29 mouse cellular contexts compared by ENCODE assay signal in the genomic region with DNA sequence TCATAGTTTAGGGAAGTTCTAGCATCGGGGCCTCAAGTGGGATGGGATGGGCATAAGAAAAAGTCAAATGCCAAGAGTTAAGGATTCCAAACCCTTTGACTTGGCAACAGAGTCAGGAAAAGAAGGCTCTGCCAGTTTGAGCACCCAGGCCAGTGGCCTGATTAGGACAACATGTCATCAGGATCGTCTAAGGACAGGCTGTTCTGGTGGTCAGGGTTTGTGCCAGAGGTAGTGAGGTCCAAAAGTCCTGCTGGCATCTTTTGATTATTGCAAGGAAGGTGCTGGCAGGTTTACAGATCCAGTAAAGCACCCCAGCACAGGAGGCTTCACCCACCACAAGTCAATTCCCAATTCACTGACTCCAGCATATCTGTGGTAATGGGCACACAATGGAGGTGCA. TPM values are rescaled to one million over a fixed set of nuclear protein-coding genes. Genes with fewer than 3 reads are reported as not detected.
DNase-seq lines count a peak whose midpoint lies in the region; ATAC-seq and TF ChIP-seq lines count a peak whose summit lies in the region.
"Had no signal": no experiment of that assay in that cellular context is flagged by ENCODE, and none has a peak within 500 bp of the region (broad histone marks: within the 10 kb centered on the region; RNA-seq: fewer than 3 reads in every experiment).

No protein-coding gene starts in this region.

- DNase-seq in heart, adult 11 months = peak; percentile 39
- no peak for DNase-seq in heart, postnatal 14 days
- peak; percentile 42 for DNase-seq in kidney, adult 2 months
- DNase-seq in kidney, adult 9 months = peak; percentile 36
- peak; percentile 96 for DNase-seq in liver, adult 2 months (ENCODE audit: extremely low read depth, low read depth, low spot score)
- no peak for DNase-seq in liver, postnatal 0 days
- DNase-seq: adrenal gland, adult 8-10 months; adrenal gland, postnatal 14 days; adrenal gland, postnatal 36 days; B cell, adult 2 months; cerebellum, adult 11-12 months; cerebellum, adult 2 months; cerebellum, adult 9-10 months; cerebellum, postnatal 10 days; cerebellum, postnatal 25 days had no signal

- no peak overlapping the region for H3K27ac ChIP-seq in kidney, adult 2 months (ENCODE audit: insufficient read depth, low read depth, low read length)
- H3K27ac ChIP-seq in kidney, embryonic 14.5 days (ENCODE audit: low read depth, low read length) = no peak overlapping the region
- H3K27ac ChIP-seq in kidney, embryonic 16.5 days (ENCODE audit: low read length) = no peak overlapping the region
- peak overlapping the region; percentile 84 for H3K27ac ChIP-seq in liver, adult 2 months (replicated peaks; ENCODE audit: insufficient read depth, low read depth, low read length)
- H3K27ac ChIP-seq in liver, postnatal 0 days (ENCODE audit: low read depth) = no peak overlapping the region
- H3K27ac ChIP-seq: embryonic facial prominence, embryonic 10.5 days; embryonic facial prominence, embryonic 12.5 days; forebrain, embryonic 13.5 days had no signal

- 62% methylated on average over 2 of the region's 2 CpGs for WGBS in kidney, adult 2 months
- 91% methylated on average over 2 of the region's 2 CpGs for WGBS in kidney, embryonic 14.5 days
- 89% methylated on average over 2 of the region's 2 CpGs for WGBS in kidney, embryonic 16.5 days
- WGBS in liver, adult 2 months = 22% methylated on average over 2 of the region's 2 CpGs
- 79% methylated on average over 2 of the region's 2 CpGs for WGBS in liver, postnatal 0 days (ENCODE audit: insufficient replicate concordance)

- intact Hi-C loops in heart, postnatal 14 days (cut with DNase I) = no loop called here

- no peaks in the 10 kb centered on the region for H3K36me3 ChIP-seq in kidney, adult 2 months (ENCODE audit: control insufficient read depth, insufficient read depth, low read length)
- H3K36me3 ChIP-seq in kidney, embryonic 14.5 days (ENCODE audit: control insufficient read depth, insufficient read depth, low read length) = no peaks in the 10 kb centered on the region
- no peaks in the 10 kb centered on the region for H3K36me3 ChIP-seq in kidney, embryonic 16.5 days (ENCODE audit: insufficient read depth, low read length)
- no peaks in the 10 kb centered on the region for H3K36me3 ChIP-seq in liver, adult 2 months (ENCODE audit: control insufficient read depth, insufficient read depth, low read length)
- no peaks in the 10 kb centered on the region for H3K36me3 ChIP-seq in liver, postnatal 0 days (replicated peaks; ENCODE audit: insufficient read depth, low read length)
- H3K36me3 ChIP-seq: embryonic facial prominence, embryonic 10.5 days; embryonic facial prominence, embryonic 12.5 days; G1E had no signal

- H3K27me3 ChIP-seq in kidney, adult 2 months (replicated peaks; ENCODE audit: control insufficient read depth, insufficient read depth, low read length) = no peaks in the 10 kb centered on the region
- no peaks in the 10 kb centered on the region for H3K27me3 ChIP-seq in kidney, embryonic 14.5 days (ENCODE audit: control insufficient read depth, insufficient read depth, low read length)
- H3K27me3 ChIP-seq in kidney, embryonic 16.5 days (ENCODE audit: insufficient read depth, low read length) = no peaks in the 10 kb centered on the region
- H3K27me3 ChIP-seq in liver, adult 2 months (ENCODE audit: control insufficient read depth, insufficient read depth, low read length) = no peaks in the 10 kb centered on the region
- no peaks in the 10 kb centered on the region for H3K27me3 ChIP-seq in liver, postnatal 0 days (ENCODE audit: insufficient read depth, low read length)
- H3K27me3 ChIP-seq: embryonic facial prominence, embryonic 12.5 days; forebrain, embryonic 13.5 days; Patski had no signal

- H3K9me3 ChIP-seq in kidney, embryonic 14.5 days (ENCODE audit: control insufficient read depth, low read length) = no peaks in the 10 kb centered on the region
- no peaks in the 10 kb centered on the region for H3K9me3 ChIP-seq in kidney, embryonic 16.5 days (ENCODE audit: low read length)
- H3K9me3 ChIP-seq in liver, postnatal 0 days (ENCODE audit: low read length) = no peaks in the 10 kb centered on the region
- H3K9me3 ChIP-seq: embryonic facial prominence, embryonic 12.5 days had no signal

- no peak for TF ChIP-seq CTCF in kidney, adult 2 months (conservative IDR thresholded peaks at IDR 0.05; ENCODE audit: insufficient read depth, insufficient read length, low read depth, low read length)
- no peak for TF ChIP-seq CTCF in liver, adult 2 months (IDR thresholded peaks at IDR 0.05; ENCODE audit: low read depth, low read length)
- TF ChIP-seq CTCF in liver, postnatal 0 days (IDR thresholded peaks at IDR 0.05; ENCODE audit: low read depth) = no peak

- no peak overlapping the region for H3K9ac ChIP-seq in kidney, embryonic 14.5 days (ENCODE audit: low read depth, low read length)
- H3K9ac ChIP-seq in kidney, embryonic 16.5 days (replicated peaks; ENCODE audit: low read length) = no peak overlapping the region
- peak overlapping the region; percentile 24 for H3K9ac ChIP-seq in liver, adult 2 months (ENCODE audit: low read depth, low read length)
- no peak overlapping the region for H3K9ac ChIP-seq in liver, postnatal 0 days (replicated peaks)
- H3K9ac ChIP-seq: embryonic facial prominence, embryonic 12.5 days; forebrain, embryonic 13.5 days had no signal

- H3K4me2 ChIP-seq in kidney, embryonic 14.5 days (replicated peaks; ENCODE audit: low read depth, low read length) = no peak overlapping the region
- no peak overlapping the region for H3K4me2 ChIP-seq in kidney, embryonic 16.5 days (replicated peaks; ENCODE audit: low read depth, low read length)
- H3K4me2 ChIP-seq in liver, postnatal 0 days (ENCODE audit: low read depth, low read length) = no peak overlapping the region
- H3K4me2 ChIP-seq: embryonic facial prominence, embryonic 12.5 days; forebrain, embryonic 13.5 days had no signal

- no peak for TF ChIP-seq EP300 in liver, postnatal 0 days (IDR thresholded peaks at IDR 0.05; ENCODE audit: low read depth)

- no peak for ATAC-seq in kidney, embryonic 14.5 days (ENCODE audit: low FRiP score, low TSS enrichment)
- no peak for ATAC-seq in kidney, embryonic 16.5 days (ENCODE audit: low FRiP score, low TSS enrichment)
- ATAC-seq in liver, postnatal 0 days = no peak
- ATAC-seq: activated CD4-positive, CD25-positive, alpha-beta regulatory T cell, adult 4 months; CD4-positive, CD25-positive, alpha-beta regulatory T cell, adult 4 months; forebrain, embryonic 13.5 days; Patski had no signal

- H3K4me1 ChIP-seq in kidney, adult 2 months (ENCODE audit: control insufficient read depth, insufficient read depth, low read length) = no peaks in the 10 kb centered on the region; the same call in 1 of the 2 replicates
- H3K4me1 ChIP-seq in kidney, embryonic 14.5 days (ENCODE audit: control insufficient read depth, insufficient read depth, low read length) = no peaks in the 10 kb centered on the region
- H3K4me1 ChIP-seq in kidney, embryonic 16.5 days (ENCODE audit: insufficient read depth, low read length) = no peaks in the 10 kb centered on the region
- peaks cover 46% of the 10 kb centered on the region for H3K4me1 ChIP-seq in liver, adult 2 months (ENCODE audit: control insufficient read depth, insufficient read depth, low read length)
- no peaks in the 10 kb centered on the region for H3K4me1 ChIP-seq in liver, postnatal 0 days (ENCODE audit: insufficient read depth)
- H3K4me1 ChIP-seq: embryonic facial prominence, embryonic 10.5 days; embryonic facial prominence, embryonic 12.5 days; forebrain, embryonic 13.5 days had no signal

- no peak overlapping the region for H3K4me3 ChIP-seq in kidney, adult 2 months (ENCODE audit: insufficient read depth, low read depth, low read length)
- H3K4me3 ChIP-seq in kidney, embryonic 14.5 days (ENCODE audit: low read length) = no peak overlapping the region
- H3K4me3 ChIP-seq in kidney, embryonic 16.5 days (ENCODE audit: low read length) = no peak overlapping the region
- H3K4me3 ChIP-seq in liver, adult 2 months (ENCODE audit: insufficient read depth, low read depth, low read length) = no peak overlapping the region
- H3K4me3 ChIP-seq in liver, postnatal 0 days (ENCODE audit: low read depth, low read length) = no peak overlapping the region
- H3K4me3 ChIP-seq: embryonic facial prominence, embryonic 10.5 days; embryonic facial prominence, embryonic 12.5 days; forebrain, embryonic 13.5 days had no signal

- no peaks in the 10 kb centered on the region for H3K79me2 ChIP-seq in liver, adult 2 months (ENCODE audit: control insufficient read depth, insufficient read depth, low read length)

- no peak for TF ChIP-seq POLR2A in kidney, adult 2 months (IDR thresholded peaks at IDR 0.05; ENCODE audit: low read depth, low read length)
- TF ChIP-seq POLR2A in liver, adult 2 months (IDR thresholded peaks at IDR 0.05; ENCODE audit: extremely low read depth, insufficient read depth, low read length) = no peak

RNA-seq across cellular contexts. Expression of a gene that starts 46.2 kb away (rescaled TPM):
- not detected for total RNA-seq in heart, postnatal 14 days (2021)
- polyA plus RNA-seq in kidney, adult 2 months (2012; rRNA removed) = 3.1 and 3.3 TPM in 2 replicates
- polyA plus RNA-seq in kidney, embryonic 14.5 days (2014; fragmentation: Nextera tagmentation; extraction: Ambion mirVana) = 0.33 TPM in 1 of 2 replicates, not detected in the other
- 0.37 and 0.54 TPM in 2 replicates for polyA plus RNA-seq in kidney, embryonic 16.5 days (2015; fragmentation: Nextera tagmentation; extraction: Ambion mirVana)
- total RNA-seq in liver, adult 2 months (2014; rRNA removed) = 0.65 TPM in 1 of 2 replicates, not detected in the other
- polyA plus RNA-seq in liver, adult 2 months (2012; rRNA removed) = 0.15 and 0.40 TPM in 2 replicates
- not detected in 2 replicates for polyA plus RNA-seq in liver, postnatal 0 days (2015; fragmentation: Nextera tagmentation; extraction: Ambion mirVana)
- total RNA-seq: adrenal gland, adult 18-20 months; adrenal gland, adult 8-10 months; adrenal gland, postnatal 14 days; adrenal gland, postnatal 36 days; CH12.LX; G1E had no signal
- polyA plus RNA-seq: activated CD4-positive, CD25-positive, alpha-beta regulatory T cell, adult 4 months; CD4-positive, CD25-positive, alpha-beta regulatory T cell, adult 4 months; cerebellum, adult 2 months; cortical plate, adult 2 months; embryonic facial prominence, embryonic 10.5 days; embryonic facial prominence, embryonic 12.5 days; embryonic facial prominence, embryonic 14.5 days; forebrain, embryonic 11.5 days; forebrain, embryonic 13.5 days; G1E had no signal

Comparison
In these comparisons a context has a peak if more than half of its experiments do, and no peak if none do; other contexts are left out.
1. DNase-seq: peak in heart, adult 11 months (single experiment), kidney, adult 2 months (single experiment), kidney, adult 9 months (single experiment) and liver, adult 2 months (single experiment); none in heart, postnatal 14 days (0 of 2) and liver, postnatal 0 days (single experiment).